Mouse (Mus musculus) embryonic facial prominence, embryonic 12.5 days (tissue): ENCODE results near the gene Tiam1. TPM values are rescaled to one million over a fixed set of nuclear protein-coding genes. Genes with fewer than 3 reads are reported as not detected.

Experiments used
- ATAC-seq: fragments of 200-750 bp; cut with Nextera tagmentation; 2 replicates; pipeline ENCODE4 v1.8.0; 2017; ENCODE audit not compliant: insufficient number of reproducible peaks, insufficient read depth, low FRiP score, low TSS enrichment
- H3K27ac ChIP-seq: fragments of 300-500 bp; sonication (generic); 2 replicates; pipeline ENCODE4 v1.5.1; 2016; ENCODE audit warnings: mild to moderate bottlenecking
- H3K27me3 ChIP-seq: fragments of 300-500 bp; sonication (generic); 2 replicates; pipeline ENCODE4 v1.6.1; 2016; ENCODE audit warnings: mild to moderate bottlenecking, moderate library complexity
- H3K36me3 ChIP-seq: fragments of 300-500 bp; sonication (generic); 2 replicates; pipeline ENCODE4 v1.6.1; 2016; ENCODE audit warnings: mild to moderate bottlenecking
- H3K4me1 ChIP-seq: fragments of 300-500 bp; sonication (generic); 2 replicates; pipeline ENCODE4 v1.6.1; 2016
- H3K4me2 ChIP-seq: fragments of 300-500 bp; sonication (generic); replicated peaks from 2 replicates; pipeline ENCODE4 v1.6.1; 2016; ENCODE audit warnings: mild to moderate bottlenecking, moderate library complexity
- H3K4me3 ChIP-seq: fragments of 300-500 bp; sonication (generic); 2 replicates; pipeline ENCODE4 v1.5.1; 2016; ENCODE audit warnings: mild to moderate bottlenecking
- H3K9ac ChIP-seq: fragments of 300-500 bp; sonication (generic); 2 replicates; pipeline ENCODE4 v1.6.1; 2016; ENCODE audit warnings: mild to moderate bottlenecking, moderate library complexity
- H3K9me3 ChIP-seq: fragments of 300-500 bp; sonication (generic); 2 replicates; pipeline ENCODE4 v1.6.1; 2016; ENCODE audit warnings: mild to moderate bottlenecking, moderate library complexity
- WGBS: fragments of 180-500 bp; shearing (Covaris S2); methylation state at CpG from one replicate; pipeline ENCODE4 v1.1.7; 2016; 5-methylcytosine and 5-hydroxymethylcytosine counted together
- polyA plus RNA-seq: library from polyadenylated mRNA; unstranded; fragments of >200 nt; fragmentation: Nextera tagmentation; extraction: Ambion mirVana; gene quantifications from 2 replicates; pipeline ENCODE4 v1.2.1, GENCODE M21; 2016

The Tiam1 gene
- polyA plus RNA-seq, 1 experiment from 2014 or later, result 39.1 TPM

- H3K9ac ChIP-seq, result no peak overlapping the region
- H3K27ac ChIP-seq, result no peak overlapping the region
- 85% methylated on average over 1 of the region's 1 CpGs for WGBS
- H3K9me3 ChIP-seq, result no peaks in the 10 kb centered on the region
- H3K36me3 ChIP-seq, result no peaks in the 10 kb centered on the region
- no peaks in the 10 kb centered on the region for H3K27me3 ChIP-seq
- no peak for ATAC-seq
- H3K4me3 ChIP-seq, result no peak overlapping the region
- no peak overlapping the region for H3K4me2 ChIP-seq
- H3K4me1 ChIP-seq, result 0 out of 2 replicates have a peak, but pooled peaks cover 5% of the 10 kb centered on the region
These were observed 27.1 kb upstream of the Tiam1 start for GRCm38 (mm10) chr16:90170676-90171075.

DNA sequence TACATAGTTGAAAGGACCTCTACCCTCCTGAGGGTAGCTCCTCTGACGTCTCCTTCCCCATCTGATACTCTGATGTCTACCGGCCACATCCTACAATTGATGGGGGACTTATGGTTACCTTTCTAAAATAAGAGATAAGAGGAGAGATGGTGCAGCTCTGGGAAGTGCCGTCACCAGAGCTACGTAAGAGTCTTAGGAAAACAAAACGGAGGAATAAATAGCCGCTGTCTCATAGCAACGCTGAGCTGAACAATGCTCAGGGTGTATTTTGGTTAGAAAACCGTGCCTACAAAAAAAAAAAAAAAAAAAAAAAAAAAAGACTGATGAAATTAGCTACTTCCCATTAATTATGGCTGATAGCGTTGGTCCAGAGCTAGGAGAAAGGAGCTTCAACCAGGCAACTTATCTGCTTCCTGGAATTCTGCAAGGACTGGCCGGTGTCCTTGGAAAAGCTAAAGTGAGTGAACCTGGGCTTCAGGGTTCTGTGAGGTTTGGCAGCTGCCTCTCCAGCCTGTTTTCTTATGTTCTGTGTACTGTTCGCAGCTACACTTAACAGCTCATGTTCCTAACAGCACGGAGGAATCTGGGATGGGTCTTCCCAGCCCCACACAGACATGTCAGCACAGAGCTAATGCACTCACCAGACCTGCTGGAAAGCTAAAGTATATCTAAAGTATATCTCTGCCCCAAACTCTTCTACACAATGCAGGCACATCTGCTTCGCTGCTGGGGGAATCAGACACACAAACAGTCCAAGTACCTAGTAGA lies 26.5 kb upstream of the Tiam1 start:
- no peak for ATAC-seq
- Histone ChIP-seq H3K27me3 (no peaks in the 10 kb centered on the region), H3K36me3 (no peaks in the 10 kb centered on the region), H3K4me1 (0 out of 2 replicates have a peak, but pooled peaks cover 5% of the 10 kb centered on the region), H3K27ac (no peak overlapping the region), H3K4me3 (no peak overlapping the region), H3K9ac (no peak overlapping the region), H3K4me2 (no peak overlapping the region), H3K9me3 (no peaks in the 10 kb centered on the region)
- 71% methylated on average over 13 of the region's 13 CpGs for WGBS

- no peaks in the 10 kb centered on the region for H3K36me3 ChIP-seq
- H3K9ac ChIP-seq, result no peak overlapping the region
- no peaks in the 10 kb centered on the region for H3K9me3 ChIP-seq
- no peaks in the 10 kb centered on the region for H3K27me3 ChIP-seq
- no peak overlapping the region for H3K27ac ChIP-seq
- H3K4me3 ChIP-seq, result no peak overlapping the region
- 30% methylated on average over 10 of the region's 10 CpGs for WGBS
- 0 out of 2 replicates have a peak, but pooled peaks cover 5% of the 10 kb centered on the region for H3K4me1 ChIP-seq
- no peak for ATAC-seq
- H3K4me2 ChIP-seq, result no peak overlapping the region
These were observed 24.1 kb upstream of the Tiam1 start for GRCm38 (mm10) chr16:90167646-90168045.

- Histone ChIP-seq H3K27ac (no peak overlapping the region), H3K4me1 (0 out of 2 replicates have a peak, but pooled peaks cover 5% of the 10 kb centered on the region), H3K27me3 (no peaks in the 10 kb centered on the region), H3K4me3 (no peak overlapping the region), H3K9me3 (no peaks in the 10 kb centered on the region), H3K4me2 (no peak overlapping the region), H3K36me3 (no peaks in the 10 kb centered on the region), H3K9ac (no peak overlapping the region)
- ATAC-seq, result no peak
- WGBS, result 67% methylated on average over 2 of the region's 2 CpGs
These were observed 21.9 kb upstream of the Tiam1 start for GRCm38 (mm10) chr16:90165435-90165834.

GRCm38 (mm10) chr16:90164942-90165341 lies 21.4 kb upstream of the Tiam1 start:
- Histone ChIP-seq H3K9ac (no peak overlapping the region), H3K36me3 (no peaks in the 10 kb centered on the region), H3K27ac (no peak overlapping the region), H3K4me2 (no peak overlapping the region), H3K4me1 (0 out of 2 replicates have a peak, but pooled peaks cover 5% of the 10 kb centered on the region), H3K9me3 (no peaks in the 10 kb centered on the region), H3K27me3 (no peaks in the 10 kb centered on the region), H3K4me3 (no peak overlapping the region)
- 94% methylated on average over 11 of the region's 11 CpGs for WGBS
- ATAC-seq, result no peak

GRCm38 (mm10) chr16:90155080-90155479 lies 11.5 kb upstream of the Tiam1 start:
- WGBS, result 34% methylated on average over 7 of the region's 7 CpGs

GRCm38 (mm10) chr16:90150820-90151219 lies 7.3 kb upstream of the Tiam1 start:
- H3K36me3 ChIP-seq, result no peaks in the 10 kb centered on the region
- H3K4me1 ChIP-seq, result no peaks in the 10 kb centered on the region
- H3K4me2 ChIP-seq, result no peak overlapping the region
- H3K9me3 ChIP-seq, result no peaks in the 10 kb centered on the region
- no peaks in the 10 kb centered on the region for H3K27me3 ChIP-seq
- 70% methylated on average over 6 of the region's 6 CpGs for WGBS
- H3K27ac ChIP-seq, result no peak overlapping the region
- ATAC-seq, result no peak
- H3K9ac ChIP-seq, result no peak overlapping the region
- H3K4me3 ChIP-seq, result no peak overlapping the region

More at GRCm38 (mm10) chr16:90155080-90155479, 11.5 kb upstream of the Tiam1 start:
- H3K4me1 ChIP-seq, result no peaks in the 10 kb centered on the region
- no peak overlapping the region for H3K4me2 ChIP-seq
- no peak overlapping the region for H3K27ac ChIP-seq
- no peaks in the 10 kb centered on the region for H3K9me3 ChIP-seq
- H3K27me3 ChIP-seq, result no peaks in the 10 kb centered on the region
- no peak for ATAC-seq
- no peak overlapping the region for H3K4me3 ChIP-seq
- H3K36me3 ChIP-seq, result no peaks in the 10 kb centered on the region
- H3K9ac ChIP-seq, result no peak overlapping the region

GRCm38 (mm10) chr16:90150126-90150525 lies 6.6 kb upstream of the Tiam1 start:
- H3K9me3 ChIP-seq, result no peaks in the 10 kb centered on the region
- H3K4me1 ChIP-seq, result no peaks in the 10 kb centered on the region
- H3K36me3 ChIP-seq, result no peaks in the 10 kb centered on the region
- H3K27me3 ChIP-seq, result no peaks in the 10 kb centered on the region
- no peak overlapping the region for H3K4me3 ChIP-seq
- no peak overlapping the region for H3K27ac ChIP-seq
- ATAC-seq, result no peak; the same call in 1 of the 2 replicates
- H3K9ac ChIP-seq, result no peak overlapping the region
- WGBS, result 54% methylated on average over 5 of the region's 7 CpGs
- H3K4me2 ChIP-seq, result no peak overlapping the region

DNA sequence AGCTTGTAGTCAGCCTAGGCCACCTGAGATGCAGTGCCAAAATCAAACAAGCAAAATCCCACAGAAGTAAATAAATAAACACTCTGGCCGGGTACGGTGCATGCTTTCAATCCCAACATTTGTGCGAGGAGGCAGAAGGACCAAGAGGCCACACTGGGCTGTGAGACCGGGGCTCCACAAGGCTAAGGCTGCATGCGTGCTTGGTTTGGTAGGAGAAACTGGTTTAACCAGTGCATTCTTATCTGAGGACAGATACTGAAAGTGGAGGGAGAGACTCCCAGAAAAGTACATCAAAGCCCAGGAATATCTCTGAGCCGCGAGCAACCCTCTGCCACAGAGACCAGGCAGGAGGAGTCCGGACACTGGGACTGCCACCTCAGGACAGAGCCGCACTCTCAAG lies 5.8 kb upstream of the Tiam1 start:
- no peaks in the 10 kb centered on the region for H3K27me3 ChIP-seq
- H3K4me1 ChIP-seq, result peaks cover 6% of the 10 kb centered on the region
- H3K27ac ChIP-seq, result no peak overlapping the region
- H3K9me3 ChIP-seq, result no peaks in the 10 kb centered on the region
- no peaks in the 10 kb centered on the region for H3K36me3 ChIP-seq
- no peak overlapping the region for H3K4me2 ChIP-seq
- H3K9ac ChIP-seq, result no peak overlapping the region
- 71% methylated on average over 9 of the region's 9 CpGs for WGBS
- no peak for ATAC-seq
- H3K4me3 ChIP-seq, result no peak overlapping the region

DNA sequence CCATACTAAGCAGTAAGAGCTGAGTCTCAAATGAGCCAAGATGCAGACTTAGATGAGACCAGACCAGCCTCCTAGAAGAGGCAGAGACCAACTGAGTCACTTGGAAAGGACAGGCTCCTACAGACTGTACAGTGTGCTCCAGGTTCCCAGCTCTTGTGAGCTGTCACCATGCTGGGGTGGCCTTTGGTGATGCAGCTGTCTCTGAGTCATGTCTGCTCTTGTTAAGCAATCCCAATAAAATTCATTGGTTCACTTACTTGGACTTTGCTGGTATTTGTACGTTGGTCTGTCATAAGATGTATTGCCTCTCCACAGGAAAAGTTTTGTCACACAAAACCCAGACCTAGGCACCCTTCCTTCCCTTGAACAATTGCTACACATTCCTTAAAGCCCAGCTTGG lies 1.7 kb upstream of the Tiam1 start:
- no peaks in the 10 kb centered on the region for H3K36me3 ChIP-seq

GRCm38 (mm10) chr16:90144541-90144940 lies 972 bp upstream of the Tiam1 start:
- ATAC-seq, result no peak
- peak overlapping the region; percentile 78 for H3K9ac ChIP-seq
- WGBS, result 9% methylated on average over 13 of the region's 13 CpGs
- peak overlapping the region; percentile 85 for H3K4me2 ChIP-seq
- peak overlapping the region; percentile 72 for H3K4me3 ChIP-seq
- H3K4me1 ChIP-seq, result peaks cover 31% of the 10 kb centered on the region
- H3K27me3 ChIP-seq, result no peaks in the 10 kb centered on the region
- H3K27ac ChIP-seq, result peak overlapping the region; percentile 88; the same call in 1 of the 2 replicates
- no peaks in the 10 kb centered on the region for H3K9me3 ChIP-seq
- H3K36me3 ChIP-seq, result no peaks in the 10 kb centered on the region

More for the DNA sequence above, 1.7 kb upstream of the Tiam1 start:
- Histone ChIP-seq H3K9ac (no peak overlapping the region), H3K27me3 (no peaks in the 10 kb centered on the region), H3K9me3 (no peaks in the 10 kb centered on the region), H3K27ac (no peak overlapping the region), H3K4me1 (peaks cover 24% of the 10 kb centered on the region), H3K4me3 (no peak overlapping the region), H3K4me2 (no peak overlapping the region)
- 86% methylated on average over 1 of the region's 1 CpGs for WGBS
- no peak for ATAC-seq

DNA sequence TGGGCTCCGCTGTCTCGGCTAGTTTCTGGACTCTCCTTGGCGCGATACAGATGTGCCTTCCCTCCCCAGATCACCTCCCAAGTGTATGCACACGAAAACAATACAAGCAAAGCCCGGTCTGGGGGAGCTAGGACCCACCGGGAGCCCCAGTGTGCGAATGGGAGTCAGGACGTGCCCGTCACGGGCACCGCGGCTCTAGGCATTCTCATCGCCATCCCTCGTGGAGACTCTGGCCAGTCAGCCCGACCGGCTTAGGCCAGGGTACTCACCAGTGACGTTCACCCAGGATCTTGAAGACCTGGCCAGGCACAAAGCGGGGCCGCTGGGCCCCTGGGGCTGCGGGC lies 181 bp downstream of the Tiam1 start:
- no peaks in the 10 kb centered on the region for H3K27me3 ChIP-seq
- H3K4me3 ChIP-seq, result peak overlapping the region; percentile 72
- H3K9me3 ChIP-seq, result no peaks in the 10 kb centered on the region
- ATAC-seq, result peak; percentile 58; the same call in 1 of the 2 replicates
- H3K27ac ChIP-seq, result peak overlapping the region; percentile 88
- no peaks in the 10 kb centered on the region for H3K36me3 ChIP-seq
- peak overlapping the region; percentile 85 for H3K4me2 ChIP-seq
- peak overlapping the region; percentile 78 for H3K9ac ChIP-seq
- 0% methylated on average over 21 of the region's 21 CpGs for WGBS
- H3K4me1 ChIP-seq, result peaks cover 35% of the 10 kb centered on the region
